Mouse (Mus musculus) liver (tissue): ENCODE data around the gene Synpo2.

Experiments used
- DNase-seq: peaks from one replicate; pipeline ENCODE4 v3.0.0-alpha.2; 2020; ENCODE audit warnings: mixed read lengths

Synpo2 gene

GRCm38 (mm10) chr3:123088284-123088683 lies 147.7 kb downstream of the Synpo2 start:
- no peak for DNase-seq

- no peak for DNase-seq
These were observed 150.0 kb downstream of the Synpo2 start for GRCm38 (mm10) chr3:123085871-123086501.

- DNase-seq, result no peak
These were observed 154.3 kb downstream of the Synpo2 start for GRCm38 (mm10) chr3:123081665-123082064.

GRCm38 (mm10) chr3:123080943-123081342 lies 155.0 kb downstream of the Synpo2 start:
- no peak for DNase-seq

- no peak for DNase-seq
These were observed 155.8 kb downstream of the Synpo2 start for GRCm38 (mm10) chr3:123080017-123080725.

- DNase-seq, result no peak
These were observed 160.2 kb downstream of the Synpo2 start for GRCm38 (mm10) chr3:123075759-123076158.

- DNase-seq, result no peak
These were observed 160.9 kb downstream of the Synpo2 start for GRCm38 (mm10) chr3:123075034-123075433.

GRCm38 (mm10) chr3:123073351-123073750 lies 162.6 kb downstream of the Synpo2 start:
- DNase-seq, result no peak

GRCm38 (mm10) chr3:123072472-123072871 lies 163.5 kb downstream of the Synpo2 start:
- no peak for DNase-seq

GRCm38 (mm10) chr3:123070996-123071395 lies 165.0 kb downstream of the Synpo2 start:
- DNase-seq, result no peak

- DNase-seq, result no peak
These were observed 169.1 kb downstream of the Synpo2 start for GRCm38 (mm10) chr3:123066836-123067235.

- DNase-seq, result no peak
These were observed 170.5 kb downstream of the Synpo2 start for GRCm38 (mm10) chr3:123065466-123065865.

GRCm38 (mm10) chr3:123064186-123064585 lies 171.8 kb downstream of the Synpo2 start:
- DNase-seq, result peak; percentile 7

GRCm38 (mm10) chr3:123061931-123062330 lies 174.0 kb downstream of the Synpo2 start:
- DNase-seq, result no peak

GRCm38 (mm10) chr3:123058832-123059231 lies 177.1 kb downstream of the Synpo2 start:
- DNase-seq, result no peak

GRCm38 (mm10) chr3:123054178-123054577 lies 181.8 kb downstream of the Synpo2 start:
- no peak for DNase-seq

- no peak for DNase-seq
These were observed 182.6 kb downstream of the Synpo2 start for GRCm38 (mm10) chr3:123053192-123053938.

GRCm38 (mm10) chr3:123042308-123042707 lies 193.6 kb downstream of the Synpo2 start:
- DNase-seq, result no peak

- no peak for DNase-seq
These were observed 201.2 kb downstream of the Synpo2 start, which contains the start of gene Myoz2 for GRCm38 (mm10) chr3:123034752-123035151. Gene Myoz2, minus strand, starts transcription at chr3:123035015.

GRCm38 (mm10) chr3:123033804-123034203 lies 202.1 kb downstream of the Synpo2 start:
- no peak for DNase-seq
